Mouse (Mus musculus): ENCODE measurements at regions not wholly inside any gene's neighbourhood (a gene's known extent, or its start where the extent isn't known, plus 50 kb on each side); places are given as distances from the start of the nearest gene placed in this dataset.
A peak's percentile ranks its signal among the peaks of the same experiment; 100 is the strongest.

- no peak for DNase-seq
Observed at GRCm38 (mm10) chr4:137216908-137217497, 60.3 kb upstream of the Wnt4 start.

- DNase-seq = no peak
Observed at GRCm38 (mm10) chr4:137214573-137214972, 62.7 kb upstream of the Wnt4 start.

GRCm38 (mm10) chr4:137212846-137213245, 64.4 kb upstream of the Wnt4 start:
- DNase-seq = no peak

GRCm38 (mm10) chr4:137212106-137212505, 65.2 kb upstream of the Wnt4 start:
- no peak for DNase-seq

GRCm38 (mm10) chr4:137211288-137211687, 66.0 kb upstream of the Wnt4 start:
- no peak for DNase-seq

GRCm38 (mm10) chr4:137210525-137210924, 66.8 kb upstream of the Wnt4 start:
- no peak for DNase-seq

- DNase-seq = no peak
Observed at GRCm38 (mm10) chr4:137200968-137201367, 76.3 kb upstream of the Wnt4 start.

GRCm38 (mm10) chr4:137200426-137200825, 76.9 kb upstream of the Wnt4 start:
- DNase-seq = no peak

GRCm38 (mm10) chr4:137196491-137196974, 80.8 kb upstream of the Wnt4 start:
- no peak for DNase-seq

GRCm38 (mm10) chr4:137194106-137194505, 83.2 kb upstream of the Wnt4 start:
- DNase-seq = no peak

GRCm38 (mm10) chr4:137190625-137191024, 86.7 kb upstream of the Wnt4 start:
- DNase-seq = no peak

- DNase-seq = no peak
Observed at GRCm38 (mm10) chr4:137189801-137190200, 87.5 kb upstream of the Wnt4 start.

GRCm38 (mm10) chr4:137189058-137189457, 88.2 kb upstream of the Wnt4 start:
- DNase-seq = peak; percentile 81

- no peak for DNase-seq
Observed at GRCm38 (mm10) chr4:137187592-137187991, 89.7 kb upstream of the Wnt4 start.

GRCm38 (mm10) chr4:137187051-137187450, 90.2 kb upstream of the Wnt4 start:
- no peak for DNase-seq

- no peak for DNase-seq
Observed at GRCm38 (mm10) chr4:137185001-137185400, 92.3 kb upstream of the Wnt4 start.

GRCm38 (mm10) chr4:137183181-137183850, 94.0 kb upstream of the Wnt4 start:
- no peak for DNase-seq

GRCm38 (mm10) chr4:137182547-137182946, 94.7 kb upstream of the Wnt4 start:
- DNase-seq = no peak

- DNase-seq = no peak
Observed at GRCm38 (mm10) chr4:137181252-137181651, 96.0 kb upstream of the Wnt4 start.

- DNase-seq = no peak
Observed at GRCm38 (mm10) chr4:137180083-137180482, 97.2 kb upstream of the Wnt4 start.

GRCm38 (mm10) chr4:137178833-137179232, 98.5 kb upstream of the Wnt4 start:
- DNase-seq = no peak

GRCm38 (mm10) chr4:137164933-137165332, 112.4 kb upstream of the Wnt4 start:
- no peak for DNase-seq

- DNase-seq = peak; percentile 78
Observed at GRCm38 (mm10) chr4:137164429-137164828, 112.9 kb upstream of the Wnt4 start.

GRCm38 (mm10) chr4:137163962-137164361, 113.3 kb upstream of the Wnt4 start:
- no peak for DNase-seq

- DNase-seq = no peak
Observed at GRCm38 (mm10) chr4:137160526-137160925, 111.9 kb upstream of the Zbtb40 start.

Measured in thymus, postnatal 25 days (tissue).